Mouse (Mus musculus) heart, embryonic 15.5 days (tissue): Measurements from ENCODE around the gene Topors. TPM values are rescaled to one million over a fixed set of nuclear protein-coding genes. Genes with fewer than 3 reads are reported as not detected.

Experiments
- ATAC-seq: fragments of 200-750 bp; cut with Nextera tagmentation; replicated peaks from 2 replicates; pipeline ENCODE4 v1.8.0; 2017; ENCODE audit warnings: low read depth, moderate TSS enrichment; ENCODE audit not compliant: insufficient number of reproducible peaks, insufficient read depth, low FRiP score
- H3K27ac ChIP-seq: fragments of 300-500 bp; sonication (generic); 2 replicates; pipeline ENCODE4 v1.5.1; 2015; ENCODE audit warnings: mild to moderate bottlenecking, inconsistent platforms
- H3K27me3 ChIP-seq: fragments of 300-500 bp; sonication (generic); 2 replicates; pipeline ENCODE4 v1.6.1; 2015; ENCODE audit warnings: inconsistent platforms
- H3K36me3 ChIP-seq: fragments of 300-500 bp; sonication (generic); 2 replicates; pipeline ENCODE4 v1.6.1; 2015; ENCODE audit warnings: mild to moderate bottlenecking, inconsistent platforms
- H3K4me1 ChIP-seq: fragments of 300-500 bp; sonication (generic); replicated peaks from 2 replicates; pipeline ENCODE4 v1.6.1; 2015; ENCODE audit warnings: inconsistent platforms
- H3K4me2 ChIP-seq: fragments of 300-500 bp; sonication (generic); 2 replicates; pipeline ENCODE4 v1.6.1; 2015; ENCODE audit warnings: inconsistent platforms, mild to moderate bottlenecking, moderate library complexity
- H3K4me3 ChIP-seq: fragments of 300-500 bp; sonication (generic); 2 replicates; pipeline ENCODE4 v1.5.1; 2015; ENCODE audit warnings: mild to moderate bottlenecking, inconsistent platforms
- H3K9ac ChIP-seq: fragments of 300-500 bp; sonication (generic); 2 replicates; pipeline ENCODE4 v1.6.1; 2015; ENCODE audit warnings: mild to moderate bottlenecking, inconsistent platforms
- H3K9me3 ChIP-seq: fragments of 300-500 bp; sonication (generic); replicated peaks from 2 replicates; pipeline ENCODE4 v1.6.1; 2016; ENCODE audit warnings: inconsistent platforms
- WGBS: fragments of 180-500 bp; shearing (Covaris S2); methylation state at CpG from one replicate; pipeline ENCODE4 v1.1.7; 2015; ENCODE audit warnings: mixed read lengths; 5-methylcytosine and 5-hydroxymethylcytosine counted together
- polyA plus RNA-seq: library from polyadenylated mRNA; unstranded; fragments of >200 nt; fragmentation: Nextera tagmentation; extraction: Ambion mirVana; gene quantifications from 2 replicates; pipeline ENCODE4 v1.2.1, GENCODE M21; 2015

Gene Topors
- polyA plus RNA-seq, 1 experiment from 2014 or later = 25.1 TPM

DNA sequence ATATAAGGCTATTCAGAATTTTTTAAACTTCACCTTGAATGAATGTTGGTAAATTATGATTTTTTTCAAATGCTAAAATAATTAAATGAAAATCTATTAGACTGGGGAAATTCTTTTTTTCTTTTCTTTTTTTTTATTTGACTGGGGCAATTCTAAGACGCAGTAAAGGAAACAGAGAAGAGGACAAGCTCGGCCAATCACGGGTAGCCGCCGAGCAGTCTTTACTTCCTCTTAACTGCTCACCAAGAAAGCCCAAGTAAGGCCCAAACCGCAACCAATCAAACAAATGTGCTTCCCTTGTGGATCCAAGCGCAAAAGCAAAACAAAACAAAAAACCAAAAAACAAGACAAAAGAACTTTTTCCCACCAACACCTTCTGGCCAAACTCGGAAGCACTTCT lies 25.6 kb downstream of the Topors start:
- Histone ChIP-seq H3K36me3 (no peaks in the 10 kb centered on the region), H3K9ac (no peak overlapping the region), H3K27me3 (no peaks in the 10 kb centered on the region), H3K9me3 (no peaks in the 10 kb centered on the region), H3K4me3 (no peak overlapping the region), H3K4me2 (no peak overlapping the region), H3K27ac (no peak overlapping the region), H3K4me1 (peaks cover 5% of the 10 kb centered on the region)
- WGBS = 74% methylated on average over 8 of the region's 8 CpGs
- no peak for ATAC-seq

DNA sequence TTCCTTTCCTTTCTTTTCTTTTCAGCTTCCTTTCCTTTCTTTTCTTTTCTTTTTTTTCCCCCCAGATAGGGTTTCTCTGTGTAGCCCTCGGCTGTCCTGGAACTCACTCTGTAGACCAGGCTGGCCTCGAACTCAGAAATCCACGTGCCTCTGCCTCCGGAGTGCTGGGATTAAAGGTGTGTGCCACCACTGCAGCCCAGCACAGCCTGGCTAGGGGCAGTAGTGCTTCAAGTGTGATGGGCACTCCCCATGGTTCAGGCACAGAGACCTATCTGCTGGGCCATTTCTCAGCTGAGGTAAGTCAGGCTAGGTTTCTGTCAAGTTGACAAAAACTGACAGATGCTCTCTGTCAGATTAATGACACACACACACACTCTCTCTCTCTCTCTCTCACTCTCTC lies 26.6 kb downstream of the Topors start:
- H3K9me3 ChIP-seq = no peaks in the 10 kb centered on the region
- H3K27ac ChIP-seq = no peak overlapping the region
- H3K4me2 ChIP-seq = no peak overlapping the region
- no peaks in the 10 kb centered on the region for H3K27me3 ChIP-seq
- H3K4me3 ChIP-seq = no peak overlapping the region
- H3K4me1 ChIP-seq = peaks cover 11% of the 10 kb centered on the region
- H3K36me3 ChIP-seq = no peaks in the 10 kb centered on the region
- ATAC-seq = no peak
- WGBS = 80% methylated on average over 4 of the region's 4 CpGs
- H3K9ac ChIP-seq = no peak overlapping the region

DNA sequence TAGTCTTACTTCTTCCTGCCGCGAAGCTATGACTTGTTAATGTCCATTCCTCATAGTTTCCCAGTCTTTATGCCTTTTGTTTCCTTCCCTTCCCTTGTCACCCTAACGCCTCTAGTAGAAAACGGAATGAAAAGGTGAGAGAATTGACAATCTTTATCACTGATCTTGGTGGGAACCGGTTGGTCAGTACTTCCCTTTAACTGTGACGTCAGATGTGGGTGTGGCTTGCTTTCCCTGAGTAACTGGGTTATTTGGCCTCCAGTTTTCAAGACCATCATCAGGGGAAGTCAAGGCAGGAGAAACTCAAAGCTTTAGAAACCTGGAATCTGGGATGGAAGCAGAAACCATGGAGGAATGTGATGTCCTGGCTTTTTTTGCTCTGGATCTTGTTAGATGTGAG lies 27.7 kb downstream of the Topors start:
- H3K27me3 ChIP-seq = no peaks in the 10 kb centered on the region
- H3K9me3 ChIP-seq = no peaks in the 10 kb centered on the region
- 50% methylated on average over 6 of the region's 6 CpGs for WGBS
- no peak for ATAC-seq
- no peaks in the 10 kb centered on the region for H3K36me3 ChIP-seq
- H3K4me3 ChIP-seq = no peak overlapping the region
- no peak overlapping the region for H3K9ac ChIP-seq
- no peak overlapping the region for H3K27ac ChIP-seq
- peaks cover 11% of the 10 kb centered on the region for H3K4me1 ChIP-seq
- H3K4me2 ChIP-seq = no peak overlapping the region

DNA sequence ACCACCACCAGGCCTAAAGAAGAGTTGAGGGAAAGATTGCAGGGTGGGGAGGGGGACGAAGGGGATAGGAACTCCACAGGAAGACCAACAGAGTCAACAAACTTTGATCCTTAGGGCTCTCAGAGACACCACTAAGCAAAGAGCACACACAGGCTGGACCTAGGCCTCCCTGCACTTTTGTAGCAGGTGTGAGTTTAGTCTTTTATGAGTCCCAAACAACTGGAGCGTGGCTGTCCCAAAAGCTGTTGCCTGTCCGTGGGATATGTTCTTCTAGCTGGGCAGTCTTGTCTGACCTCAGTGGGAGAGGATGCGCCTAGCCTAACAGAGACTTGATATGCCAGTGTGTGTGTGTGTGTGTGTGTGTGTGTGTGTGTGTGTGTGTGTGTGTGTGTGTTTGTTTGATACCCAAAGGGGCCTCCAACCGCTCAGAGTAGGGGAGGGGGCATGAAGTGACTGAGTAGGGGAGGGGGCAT lies 29.3 kb downstream of the Topors start:
- peaks cover 11% of the 10 kb centered on the region for H3K4me1 ChIP-seq
- no peak for ATAC-seq
- H3K36me3 ChIP-seq = no peaks in the 10 kb centered on the region
- H3K9ac ChIP-seq = peak overlapping the region; percentile 59
- no peaks in the 10 kb centered on the region for H3K9me3 ChIP-seq
- peak overlapping the region; percentile 17; the same call in 1 of the 2 replicates for H3K27ac ChIP-seq
- 58% methylated on average over 5 of the region's 5 CpGs for WGBS
- H3K27me3 ChIP-seq = no peaks in the 10 kb centered on the region
- peak overlapping the region; percentile 66 for H3K4me3 ChIP-seq
- peak overlapping the region; percentile 72 for H3K4me2 ChIP-seq

DNA sequence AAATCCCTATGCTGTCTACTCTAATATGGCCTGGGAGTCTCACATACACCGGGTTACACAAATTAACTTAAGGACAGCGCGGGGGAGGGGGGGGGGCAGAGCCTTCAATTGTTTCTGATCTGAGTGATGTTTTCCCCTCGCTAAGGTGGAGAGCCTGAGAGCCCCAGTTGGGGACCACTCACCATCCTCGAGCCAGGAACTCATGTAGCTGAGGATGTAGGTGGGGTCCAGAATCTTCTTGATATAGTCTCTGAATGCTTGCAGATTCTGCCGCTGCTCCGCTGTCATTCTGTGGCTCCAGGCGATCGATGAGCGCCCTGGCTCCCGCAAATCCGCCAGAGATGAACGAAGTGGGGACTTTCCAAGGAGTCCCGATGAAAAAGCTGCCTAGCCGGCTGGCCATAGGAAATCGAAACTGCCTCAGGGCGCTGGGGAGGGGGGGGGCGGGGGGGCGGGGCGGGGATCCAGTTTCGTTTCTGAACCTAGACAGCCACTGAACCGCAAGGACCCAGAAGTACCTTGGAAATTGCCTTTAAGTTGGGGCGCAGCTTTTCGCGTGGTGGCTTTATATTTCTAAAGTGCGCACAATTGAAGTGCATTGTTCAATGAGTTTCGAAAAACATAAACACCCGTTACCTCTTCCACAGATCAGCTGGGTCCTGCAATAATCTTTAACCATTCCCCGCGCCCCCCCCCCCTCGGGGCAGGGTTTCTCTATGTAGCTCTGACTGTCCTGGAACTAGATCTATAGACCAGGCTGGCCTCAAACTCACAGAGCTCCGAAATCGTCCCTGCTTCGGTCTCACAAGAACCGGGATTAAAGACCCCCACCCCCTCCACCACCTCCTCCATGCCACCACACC lies 30.0 kb downstream of the Topors start, which contains the start of gene Ddx58:
Gene Ddx58, minus strand, starts transcription at position 420 of the 863 bp plus-strand sequence.
- Histone ChIP-seq H3K4me2 (peak within 1 kb of the TSS; percentile 72), H3K9me3 (no peaks in the 10 kb centered on the region), H3K9ac (peak within 1 kb of the TSS; percentile 59), H3K36me3 (no peaks in the 10 kb centered on the region), H3K4me1 (peaks cover 11% of the 10 kb centered on the region), H3K27ac (peak within 1 kb of the TSS; percentile 74), H3K27me3 (no peaks in the 10 kb centered on the region), H3K4me3 (peak within 1 kb of the TSS; percentile 66)
- peak; percentile 68 for ATAC-seq
- WGBS = 2% methylated on average over 35 of the region's 35 CpGs

DNA sequence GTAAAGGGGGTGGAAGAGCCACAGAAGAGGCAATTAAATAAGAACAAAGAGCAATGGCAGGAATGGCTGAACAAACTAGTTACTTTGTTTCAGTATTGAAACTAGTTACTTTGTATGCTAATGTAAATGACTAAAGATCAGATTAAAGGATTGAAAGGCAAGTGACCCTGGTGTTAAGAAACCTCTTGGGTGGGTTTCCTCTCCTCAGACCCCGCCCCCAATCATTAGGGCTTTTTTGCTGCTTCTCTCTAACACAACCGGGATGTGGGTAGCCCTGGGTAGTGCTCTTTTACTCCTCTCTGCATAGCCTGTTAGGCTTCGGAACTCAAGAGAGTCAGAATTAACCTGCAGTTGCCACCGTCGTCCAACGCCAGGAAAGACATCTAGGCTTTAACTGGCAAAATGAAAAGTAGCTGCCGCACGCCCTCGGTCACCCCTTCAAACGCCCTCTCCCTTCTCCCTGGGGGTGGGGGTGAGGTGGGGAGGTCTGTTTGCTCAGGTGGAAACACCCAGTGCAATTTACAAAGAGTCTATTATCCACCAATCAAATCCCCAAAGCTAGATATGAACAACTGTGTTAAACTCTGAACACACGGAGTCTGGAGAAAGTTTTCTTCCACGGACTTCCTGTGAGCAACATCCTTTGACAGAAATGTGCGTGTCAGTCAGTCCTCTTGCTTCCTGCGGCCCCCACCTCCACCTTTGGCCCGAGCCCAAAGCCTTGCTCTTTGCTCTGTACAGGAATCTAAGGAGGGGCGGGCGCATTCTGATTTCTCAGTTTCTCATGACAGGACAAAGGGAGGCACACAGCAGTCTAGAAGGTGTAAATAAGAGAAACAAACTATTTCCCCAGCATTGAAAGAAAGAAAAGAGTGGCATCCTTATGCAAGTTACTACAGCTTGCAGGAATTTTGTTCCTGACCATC lies 30.9 kb downstream of the Topors start:
- ATAC-seq = peak; percentile 76; the same call in 1 of the 2 replicates
- Histone ChIP-seq H3K4me3 (peak overlapping the region; percentile 66), H3K4me1 (peaks cover 11% of the 10 kb centered on the region), H3K27me3 (no peaks in the 10 kb centered on the region), H3K36me3 (no peaks in the 10 kb centered on the region; the same call in 1 of the 2 replicates), H3K27ac (peak overlapping the region; percentile 74), H3K9me3 (no peaks in the 10 kb centered on the region), H3K9ac (peak overlapping the region; percentile 59), H3K4me2 (peak overlapping the region; percentile 72)
- WGBS = 2% methylated on average over 17 of the region's 17 CpGs

DNA sequence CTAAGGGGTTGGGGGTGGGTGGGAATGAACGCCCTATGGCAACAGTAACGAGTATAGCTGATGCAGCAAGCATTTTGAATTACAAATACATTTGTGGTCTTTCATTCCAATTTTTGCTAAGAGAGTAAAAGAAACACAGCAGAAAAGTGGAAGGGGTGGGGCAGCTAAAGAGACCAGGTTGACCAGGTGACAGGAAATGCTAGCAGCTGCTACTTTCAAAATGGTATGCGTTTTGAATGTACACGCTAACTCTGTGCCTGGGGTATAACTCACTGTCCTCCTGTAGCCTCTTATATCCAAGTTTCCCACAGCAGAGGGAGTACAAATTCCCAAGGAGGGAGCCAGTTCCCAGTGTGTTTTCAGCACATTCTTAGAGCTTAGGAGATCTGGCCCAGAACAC lies 32.8 kb downstream of the Topors start:
- Histone ChIP-seq H3K9me3 (no peaks in the 10 kb centered on the region), H3K36me3 (no peaks in the 10 kb centered on the region; the same call in 1 of the 2 replicates), H3K27me3 (no peaks in the 10 kb centered on the region), H3K9ac (no peak overlapping the region), H3K4me3 (no peak overlapping the region), H3K4me1 (peaks cover 11% of the 10 kb centered on the region), H3K4me2 (no peak overlapping the region), H3K27ac (no peak overlapping the region)
- no peak for ATAC-seq
- 80% methylated on average over 4 of the region's 4 CpGs for WGBS

DNA sequence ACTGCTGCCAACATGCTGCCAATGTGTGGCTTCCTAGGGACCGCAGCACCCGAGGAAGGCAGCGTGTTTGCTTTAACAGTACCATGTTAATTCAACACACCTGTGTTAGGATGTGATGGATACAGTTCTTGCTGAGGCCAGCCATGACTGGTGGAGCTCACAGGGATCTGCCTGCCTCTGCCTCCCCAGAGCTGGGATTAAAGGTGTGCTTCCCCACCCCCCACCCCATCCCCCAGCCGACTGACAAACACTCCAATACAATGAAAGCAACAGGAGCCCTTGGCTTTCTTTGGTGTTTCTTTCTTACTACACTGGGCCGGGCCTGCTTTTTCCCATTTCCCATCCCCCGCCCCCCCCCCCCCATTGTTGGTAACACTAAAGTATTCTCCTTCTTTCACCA lies 35.4 kb downstream of the Topors start:
- WGBS = 78% methylated on average over 6 of the region's 6 CpGs
- Histone ChIP-seq H3K4me3 (no peak overlapping the region), H3K4me2 (no peak overlapping the region), H3K4me1 (0 out of 2 replicates have a peak, but pooled peaks cover 6% of the 10 kb centered on the region), H3K9me3 (no peaks in the 10 kb centered on the region), H3K27me3 (no peaks in the 10 kb centered on the region), H3K9ac (no peak overlapping the region), H3K27ac (no peak overlapping the region), H3K36me3 (no peaks in the 10 kb centered on the region; the same call in 1 of the 2 replicates)
- ATAC-seq = no peak

DNA sequence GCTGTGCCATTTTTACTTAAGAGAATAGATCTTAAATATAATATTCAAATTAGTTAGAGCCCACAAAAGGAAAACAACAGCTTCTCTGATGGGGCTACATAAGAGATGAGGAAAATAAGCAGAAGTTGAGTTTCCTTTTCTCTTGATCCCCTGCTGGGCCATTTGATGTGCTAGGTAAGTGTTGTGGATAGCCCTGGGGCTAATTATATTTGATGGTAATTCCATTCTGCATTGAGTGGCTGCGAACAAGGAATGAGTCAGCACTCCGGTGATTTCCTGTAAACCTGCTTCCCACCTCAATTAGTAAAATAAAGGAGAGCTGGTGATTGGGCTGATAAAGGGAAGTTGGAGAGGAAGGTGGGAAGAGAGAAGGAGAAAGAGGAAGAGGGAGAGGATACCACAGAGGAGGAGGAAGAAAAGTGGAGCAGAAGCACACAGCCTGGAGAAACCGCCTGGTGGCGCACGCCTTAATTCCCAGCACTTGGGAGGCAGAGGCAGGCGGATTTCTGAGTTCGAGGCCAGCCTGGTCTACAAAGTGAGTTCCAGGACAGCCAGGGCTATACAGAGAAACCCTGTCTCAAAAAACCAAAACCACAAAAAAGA lies 36.5 kb downstream of the Topors start:
- H3K27ac ChIP-seq = no peak overlapping the region
- WGBS = 90% methylated on average over 7 of the region's 7 CpGs
- no peak overlapping the region for H3K4me2 ChIP-seq

DNA sequence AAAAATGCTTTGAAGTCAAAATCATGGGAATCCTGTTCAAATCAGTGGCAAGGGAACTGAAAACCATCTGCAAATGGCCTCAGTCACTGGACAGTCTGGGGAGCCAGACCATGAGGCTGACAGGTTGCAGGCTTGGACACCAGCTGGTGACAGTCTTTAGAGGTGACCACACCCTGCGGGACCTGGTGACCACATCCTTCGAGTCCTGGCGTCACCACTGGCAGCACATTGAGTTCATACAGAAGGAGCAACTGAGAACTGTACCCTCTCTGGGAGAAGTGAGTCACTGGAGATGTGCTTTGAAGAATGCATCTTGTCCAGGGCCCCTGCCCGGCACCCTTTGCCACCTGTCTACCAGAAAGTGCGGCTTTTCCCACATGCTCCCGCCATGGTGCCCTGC lies 39.9 kb downstream of the Topors start:
- no peak overlapping the region for H3K27ac ChIP-seq
- H3K36me3 ChIP-seq = no peaks in the 10 kb centered on the region; the same call in 1 of the 2 replicates
- no peak overlapping the region for H3K9ac ChIP-seq
- no peaks in the 10 kb centered on the region for H3K4me1 ChIP-seq
- no peak overlapping the region for H3K4me2 ChIP-seq
- no peaks in the 10 kb centered on the region for H3K9me3 ChIP-seq
- H3K27me3 ChIP-seq = no peaks in the 10 kb centered on the region
- H3K4me3 ChIP-seq = no peak overlapping the region
- no peak for ATAC-seq
- 78% methylated on average over 6 of the region's 6 CpGs for WGBS

More for the DNA sequence above, 36.5 kb downstream of the Topors start:
- Histone ChIP-seq H3K27me3 (no peaks in the 10 kb centered on the region), H3K36me3 (no peaks in the 10 kb centered on the region; the same call in 1 of the 2 replicates), H3K4me1 (no peaks in the 10 kb centered on the region), H3K9ac (no peak overlapping the region), H3K4me3 (no peak overlapping the region), H3K9me3 (no peaks in the 10 kb centered on the region)
- ATAC-seq = no peak

DNA sequence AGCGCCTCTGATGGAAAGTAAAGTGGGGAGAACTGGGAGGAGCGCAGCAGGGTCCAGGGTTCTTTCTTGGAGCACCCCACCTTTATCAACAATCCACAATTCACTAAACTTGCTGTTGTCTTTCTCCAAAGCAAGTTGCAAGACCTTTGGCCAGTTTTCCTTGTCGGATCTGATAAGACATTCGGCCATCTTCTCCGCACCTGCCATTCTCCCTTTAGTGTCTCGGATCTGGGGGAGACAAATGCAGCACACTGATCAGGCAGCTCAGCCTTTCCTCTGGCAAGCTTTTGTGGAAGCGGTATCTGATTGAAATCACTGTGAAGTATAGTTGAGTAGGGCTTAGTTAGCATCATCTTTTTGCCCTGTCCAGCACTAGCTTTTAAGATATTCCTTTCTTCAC lies 41.8 kb downstream of the Topors start:
- Histone ChIP-seq H3K4me3 (no peak overlapping the region), H3K27me3 (no peaks in the 10 kb centered on the region), H3K27ac (no peak overlapping the region), H3K9me3 (no peaks in the 10 kb centered on the region), H3K4me2 (no peak overlapping the region), H3K36me3 (peaks cover 3% of the 10 kb centered on the region; the same call in 1 of the 2 replicates), H3K9ac (no peak overlapping the region), H3K4me1 (no peaks in the 10 kb centered on the region)
- 84% methylated on average over 7 of the region's 7 CpGs for WGBS
- ATAC-seq = no peak
